Mouse (Mus musculus): ENCODE results near the gene Ttc14.
A peak's percentile ranks its signal among the peaks of the same experiment; 100 is the strongest.

The Ttc14 gene

DNA sequence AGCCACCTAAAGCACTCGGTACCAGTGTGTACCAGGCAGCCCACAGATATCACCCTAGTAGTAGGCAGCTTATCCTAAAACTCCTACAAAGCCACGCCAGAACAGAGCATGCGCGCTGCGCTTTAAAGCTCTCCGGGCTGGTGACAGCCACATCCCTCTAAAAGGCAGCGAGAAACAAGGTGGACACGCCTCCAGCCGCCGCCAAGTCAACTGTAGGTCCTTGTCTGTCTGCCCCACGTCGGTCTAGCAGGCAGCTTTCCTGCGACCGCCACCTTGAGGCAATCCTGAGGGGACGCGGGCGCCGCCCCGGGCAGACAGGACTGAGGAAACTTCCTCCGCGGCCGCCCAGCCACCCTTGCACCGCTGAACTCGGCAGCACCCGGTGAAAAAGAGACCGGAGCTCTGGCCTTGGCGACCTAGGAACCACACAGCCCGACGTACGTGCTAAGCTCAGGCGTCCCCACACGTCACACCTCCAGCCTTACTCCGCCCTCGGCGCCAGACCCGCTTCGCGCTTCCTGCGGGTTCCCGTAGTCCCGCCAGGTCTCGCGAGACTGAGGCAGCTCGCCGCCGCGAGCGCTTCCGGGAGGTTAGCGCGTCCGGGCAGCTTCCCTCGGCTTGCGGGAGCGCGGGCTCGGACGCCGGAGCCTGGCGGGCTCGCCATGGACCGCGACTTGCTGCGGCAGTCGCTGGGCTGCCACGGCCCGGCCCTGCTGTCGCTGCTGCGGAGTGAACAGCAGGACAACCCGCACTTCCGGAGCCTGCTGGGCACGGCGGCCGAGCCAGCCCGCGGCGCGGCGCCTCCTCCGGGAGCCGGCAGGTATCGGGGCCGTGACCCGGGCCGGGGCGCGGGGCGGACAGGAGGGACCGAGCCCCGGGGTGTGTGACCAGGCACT lies at the start of gene Ttc14:
Gene Ttc14 (plus strand): TSS at position 216 of the 896 bp plus-strand sequence.
- DNase-seq (ENCODE audit: low spot score), result peak; percentile 96

DNA sequence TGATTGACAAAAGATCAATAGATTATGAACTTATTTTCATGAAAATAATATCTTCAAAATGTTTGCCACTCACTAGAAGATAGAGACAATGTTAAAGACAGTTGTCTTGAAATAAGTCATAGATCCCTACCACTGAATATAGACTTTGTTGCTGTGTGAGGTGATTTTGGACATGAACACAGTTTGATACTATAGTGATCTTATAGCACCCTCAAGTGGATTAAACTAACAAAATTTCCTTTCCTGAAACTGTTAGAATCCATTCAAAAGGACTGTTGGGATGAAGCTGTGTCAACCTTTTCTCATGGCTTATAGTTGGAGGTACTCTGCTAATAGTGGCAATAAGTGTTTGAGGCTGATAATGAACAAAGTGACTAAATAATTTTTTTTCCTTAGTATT lies 8.7 kb upstream of the Ttc14 start:
- DNase-seq (ENCODE audit: low spot score), result peak; percentile 57

DNA sequence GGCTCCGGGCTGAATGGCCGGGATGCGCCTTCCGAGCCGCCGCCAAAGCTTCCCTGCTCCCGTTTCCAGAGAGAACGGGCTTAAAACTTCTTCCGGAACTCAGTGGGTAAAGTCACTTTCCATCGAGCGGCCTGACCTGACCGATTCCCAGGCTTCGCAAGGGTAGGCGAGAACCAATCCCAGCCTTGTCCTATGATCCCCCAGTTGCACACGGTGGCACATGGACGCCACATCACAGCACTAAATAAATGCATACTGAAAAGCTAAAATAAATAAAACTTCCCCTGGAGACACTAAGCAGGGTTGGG lies 835 bp downstream of the Ttc14 start:
- no peak for DNase-seq (ENCODE audit: low spot score)

DNA sequence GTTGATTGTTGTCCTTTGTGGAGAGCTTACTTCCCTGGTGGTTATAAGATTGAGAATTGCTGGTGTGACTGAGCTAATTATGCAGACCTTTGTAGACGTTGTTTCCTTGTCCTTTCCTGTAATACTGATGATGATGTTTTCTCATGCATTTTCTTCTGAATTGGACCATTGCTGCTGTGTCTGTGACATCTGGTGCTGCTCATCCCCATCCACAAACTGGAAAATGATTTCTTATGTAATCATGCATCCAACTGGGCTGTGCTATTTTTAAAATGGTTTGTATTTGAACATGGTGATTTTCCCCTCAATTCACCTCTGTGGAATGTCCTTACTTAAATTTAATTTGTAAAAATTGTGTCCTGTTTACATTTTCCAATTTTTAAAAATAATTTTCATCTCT lies 7.5 kb downstream of the Ttc14 start:
- no peak for DNase-seq (ENCODE audit: low spot score)

DNA sequence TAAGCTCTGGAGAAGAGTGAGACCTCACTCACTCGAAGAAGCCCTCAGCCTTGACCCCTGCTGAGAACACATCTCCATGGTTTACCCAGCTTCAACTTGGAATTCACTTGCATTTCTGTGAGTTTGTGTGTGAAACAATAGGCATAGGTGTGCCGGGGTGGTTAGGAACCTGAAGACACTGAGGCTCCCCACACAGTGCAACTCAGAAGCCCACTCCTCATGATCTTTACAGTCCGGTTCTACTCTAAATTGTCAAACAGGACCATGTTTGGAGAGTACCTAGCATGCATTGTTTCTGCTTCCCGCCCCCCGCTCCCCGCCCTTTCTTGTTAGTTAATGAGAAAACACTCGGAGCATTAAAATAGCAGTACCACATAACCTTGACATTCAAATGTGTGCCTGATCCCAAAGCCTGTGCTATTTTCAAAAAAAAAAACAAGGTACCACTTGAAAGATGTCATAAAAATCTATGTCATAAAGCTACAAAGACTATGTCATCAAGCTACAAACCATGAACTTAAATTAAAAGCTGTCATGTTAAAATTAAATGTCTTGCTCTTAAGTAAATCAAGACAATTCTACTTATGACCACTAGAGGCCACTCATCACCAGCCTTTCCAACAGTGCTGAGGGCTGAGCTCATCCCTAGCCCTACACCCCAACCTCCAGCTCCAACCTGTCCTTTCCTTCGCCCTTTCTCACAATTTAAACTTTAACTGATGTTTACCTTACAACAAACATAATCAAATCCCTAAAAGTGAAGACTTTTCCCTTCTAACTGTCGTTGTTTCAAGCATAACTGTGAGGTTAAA lies 24.7 kb downstream of the Ttc14 start:
- DNase-seq (ENCODE audit: low spot score), result peak; percentile 83

DNA sequence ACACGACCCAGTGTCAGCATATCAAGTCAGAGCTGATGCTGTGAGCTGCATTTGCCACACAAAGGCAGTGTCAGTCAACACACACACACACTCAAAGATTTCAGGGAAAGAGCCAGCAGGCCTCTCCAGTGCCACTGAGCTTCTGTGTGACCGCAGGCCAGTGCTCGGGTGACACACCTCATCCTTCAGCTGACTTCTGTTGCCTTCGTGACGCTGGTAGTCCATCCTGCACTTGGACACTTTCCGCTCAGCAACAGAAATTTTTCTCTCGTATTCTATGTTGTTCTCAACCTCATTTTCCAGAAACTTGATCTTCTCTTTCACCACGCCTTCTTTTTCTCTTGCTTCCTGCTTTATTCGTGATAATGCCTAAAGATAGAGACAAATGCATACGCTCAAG lies 32.7 kb downstream of the Ttc14 start:
- DNase-seq (ENCODE audit: low spot score), result no peak

DNA sequence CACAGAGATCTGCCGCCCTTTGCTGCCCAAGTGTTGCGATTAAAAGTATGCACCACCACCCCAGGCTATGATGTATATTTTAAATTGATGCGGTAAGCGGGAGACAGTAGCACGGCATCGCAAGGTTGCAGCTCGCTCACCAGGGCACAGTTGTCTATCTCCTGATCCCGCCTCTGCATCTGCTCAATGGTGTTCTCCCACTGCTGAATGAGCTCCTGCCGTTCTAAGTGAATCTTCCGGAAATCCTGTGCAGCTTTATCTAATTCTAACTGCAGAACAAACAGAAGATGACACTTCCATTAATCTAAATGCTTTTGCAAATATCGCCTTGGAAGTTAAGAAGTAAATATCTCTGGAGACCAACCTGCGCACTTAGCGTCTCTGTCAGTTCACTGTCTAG lies 36.9 kb downstream of the Ttc14 start:
- DNase-seq (ENCODE audit: low spot score), result no peak

DNA sequence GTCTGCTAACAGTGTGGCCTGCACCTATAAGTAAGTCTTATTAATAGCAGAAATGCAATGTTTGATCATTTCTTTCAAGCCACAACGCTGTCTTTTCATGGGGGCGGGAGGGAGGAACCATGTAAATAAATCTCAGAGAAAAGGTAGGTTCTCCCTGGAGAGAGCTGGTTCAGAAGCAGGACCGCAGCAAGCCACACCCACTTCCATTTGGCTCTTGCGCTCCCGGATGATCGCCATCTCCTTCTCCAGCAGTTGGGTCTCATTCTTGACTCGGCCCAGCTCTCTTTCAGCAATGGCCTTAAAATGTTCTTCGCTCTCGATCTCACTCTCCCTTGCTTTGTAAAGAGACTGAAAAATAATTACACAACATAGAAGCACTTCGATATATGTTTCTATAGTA lies 39.2 kb downstream of the Ttc14 start:
- no peak for DNase-seq (ENCODE audit: low spot score)

DNA sequence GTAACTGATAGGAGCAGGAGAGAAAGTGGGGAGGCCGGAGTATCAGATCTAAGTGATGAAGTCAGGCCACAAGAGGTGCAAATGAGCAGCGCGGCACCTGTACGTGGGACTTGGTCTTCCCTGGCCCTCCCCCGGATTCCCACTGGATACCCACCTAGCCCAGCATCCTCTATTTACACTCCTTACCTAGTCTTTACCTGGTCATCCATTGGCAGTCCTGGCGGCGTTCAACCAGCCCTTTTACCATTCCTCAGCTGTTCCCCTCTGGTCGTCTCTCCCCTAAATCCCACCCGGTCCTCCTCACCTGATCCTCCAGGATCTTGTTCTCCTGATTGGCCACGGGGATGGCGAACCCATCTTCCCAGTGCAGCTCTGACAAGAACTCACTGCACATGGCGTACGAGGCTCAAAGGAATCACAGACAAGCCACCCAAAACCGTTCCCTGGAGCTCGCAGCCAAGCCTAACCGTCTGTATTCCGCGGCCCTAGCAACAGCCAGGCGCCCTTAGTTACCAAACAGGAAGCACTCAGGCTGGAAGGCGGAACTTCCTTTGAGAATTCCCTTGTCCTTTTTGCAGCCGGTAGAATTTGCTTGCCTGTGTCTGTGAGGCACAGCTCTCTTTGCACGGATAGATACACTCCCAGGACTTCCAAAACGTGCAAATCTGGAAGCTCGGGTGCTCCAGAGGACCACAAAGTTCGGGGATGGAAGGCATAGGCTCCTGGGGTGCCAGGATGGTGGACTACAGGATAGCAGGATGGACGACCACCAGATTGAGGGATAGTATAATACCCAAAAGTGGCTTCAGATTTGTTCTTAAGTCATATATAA lies 44.4 kb downstream of the Ttc14 start, which contains the start of gene Ccdc39:
Gene Ccdc39 (minus strand): TSS at position 510 of the 832 bp plus-strand sequence.
- DNase-seq (ENCODE audit: low spot score), result peak; percentile 86

DNA sequence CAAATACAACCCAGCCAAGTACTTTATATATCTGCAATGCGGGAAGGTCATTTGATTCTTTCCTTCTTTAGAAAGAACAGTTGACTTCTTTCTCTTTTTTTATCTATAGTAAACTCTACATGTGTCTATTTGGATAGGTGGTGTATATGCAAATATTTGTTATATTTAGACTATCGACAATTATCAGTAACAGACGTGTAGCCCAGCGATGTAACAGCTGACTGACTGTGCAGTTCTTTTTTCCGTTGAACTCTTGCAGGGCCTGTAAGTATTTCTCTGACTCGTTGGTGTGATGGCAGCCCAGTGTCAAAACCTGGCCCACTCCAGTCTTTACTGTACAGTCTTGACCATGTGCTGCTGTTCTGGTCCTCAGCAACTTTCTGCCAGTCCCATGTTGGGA lies 47.0 kb downstream of the Ttc14 start:
- no peak for DNase-seq (ENCODE audit: low spot score)

DNA sequence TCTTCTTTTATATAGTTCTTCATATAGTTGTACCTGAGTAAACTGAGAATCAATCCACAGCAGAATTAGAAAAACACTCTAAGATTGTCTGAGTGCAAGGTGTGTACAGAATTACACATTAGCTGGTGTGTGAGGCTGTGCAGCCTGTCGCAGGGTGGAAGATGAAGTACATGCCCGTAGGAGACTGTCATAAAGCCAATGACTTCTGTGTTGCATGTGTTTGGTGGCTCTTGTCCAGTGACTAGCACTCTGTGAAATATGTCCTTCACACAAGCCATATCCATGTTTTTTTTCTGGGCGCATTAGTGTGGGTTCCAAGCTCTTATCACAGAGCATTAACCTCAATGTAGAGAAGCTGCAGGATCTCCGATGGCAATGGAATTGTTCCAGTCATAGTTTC lies 51.2 kb downstream of the Ttc14 start:
- DNase-seq (ENCODE audit: low spot score), result no peak

DNA sequence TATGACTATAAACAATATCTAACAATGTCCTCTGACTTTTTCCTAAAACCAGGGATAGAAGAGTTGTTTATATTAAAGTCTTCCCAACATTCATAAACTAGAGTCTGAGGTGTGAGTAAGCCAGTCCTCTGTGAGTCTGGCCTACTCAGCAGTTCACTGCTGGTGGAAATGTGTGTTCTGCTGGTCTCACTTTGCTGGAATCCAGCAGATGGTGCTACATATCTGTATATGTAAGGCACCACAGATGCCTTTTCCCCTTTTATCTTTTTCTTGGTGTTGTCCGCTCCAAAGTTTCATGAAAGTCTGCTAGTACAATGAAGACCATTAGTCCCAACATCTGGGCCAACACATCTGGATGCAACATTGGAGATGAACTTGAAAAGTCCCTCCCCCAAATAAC lies 53.4 kb downstream of the Ttc14 start:
- DNase-seq (ENCODE audit: low spot score), result peak; percentile 12

DNA sequence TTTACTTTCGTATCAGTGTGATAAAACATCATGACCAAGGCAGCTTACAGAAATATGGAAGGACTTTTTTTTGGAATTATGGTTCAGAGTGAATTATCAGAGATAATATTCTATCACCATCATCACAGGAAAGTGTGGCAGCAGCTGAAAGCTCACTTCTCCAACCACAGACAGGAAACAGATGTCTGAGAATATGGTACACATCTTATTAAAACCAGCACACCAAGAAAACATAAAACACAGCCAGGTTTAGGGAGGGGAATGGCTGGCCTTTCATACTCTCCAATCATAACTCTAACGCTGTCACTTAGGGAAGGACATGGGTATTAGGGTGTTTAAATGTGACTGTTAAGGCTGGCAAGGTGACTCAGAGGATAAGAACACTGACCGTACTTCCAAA lies 59.3 kb downstream of the Ttc14 start:
- DNase-seq (ENCODE audit: low spot score), result no peak

DNA sequence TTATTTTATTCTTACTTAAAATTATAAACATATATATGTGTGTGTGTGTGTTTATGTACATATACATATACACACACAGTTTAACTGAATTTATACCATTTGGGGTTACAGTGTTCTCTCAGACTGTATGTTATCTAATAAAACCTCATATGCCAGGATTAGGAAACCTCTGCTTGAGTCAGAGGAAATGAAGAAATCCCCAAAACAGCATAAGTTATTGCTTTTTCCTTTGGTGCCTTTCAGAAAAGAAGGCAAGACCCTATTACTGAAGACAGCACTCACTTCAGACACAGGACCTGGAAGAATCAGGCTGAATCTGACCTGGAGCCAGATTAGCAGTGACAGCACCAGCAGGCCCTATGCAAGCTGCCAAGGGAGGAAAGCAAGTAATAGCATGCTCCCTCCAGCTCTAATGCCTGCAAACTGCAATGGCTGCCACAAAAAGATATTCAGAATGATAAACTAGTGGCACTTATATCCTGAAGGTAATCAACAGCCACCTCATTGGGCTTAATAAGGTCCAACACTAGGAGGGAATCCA lies 64.4 kb downstream of the Ttc14 start:
- no peak for DNase-seq (ENCODE audit: low spot score)

Measured in retina, embryonic 14.5 days (tissue).